Mouse (Mus musculus): ENCODE measurements around the gene Ric1. TPM values are rescaled to one million over a fixed set of nuclear protein-coding genes. Genes with fewer than 3 reads are reported as not detected.

Ric1 gene
- 15.3 and 18.4 TPM in 2 replicates for polyA plus RNA-seq (2014; fragmentation: Nextera tagmentation; extraction: Ambion mirVana)

- Histone ChIP-seq H3K4me2 (replicated peaks; ENCODE audit: low read depth, low read length) (peak within 1 kb of the TSS; percentile 65), H3K36me3 (ENCODE audit: control insufficient read depth, insufficient read depth, low read length) (no peaks in the 10 kb centered on the region), H3K9ac (ENCODE audit: low read depth, low read length) (peak within 1 kb of the TSS; percentile 90), H3K27ac (ENCODE audit: low read depth, low read length) (peak within 1 kb of the TSS; percentile 95), H3K4me1 (replicated peaks; ENCODE audit: control insufficient read depth, insufficient read depth, low read length) (no peaks in the 10 kb centered on the region), H3K4me3 (ENCODE audit: low read depth, low read length) (peak within 1 kb of the TSS; percentile 90), H3K9me3 (ENCODE audit: control insufficient read depth, low read length) (no peaks in the 10 kb centered on the region), H3K27me3 (ENCODE audit: control insufficient read depth, insufficient read depth, low read length) (no peaks in the 10 kb centered on the region)
- DNase-seq (ENCODE audit: low spot score): peak; percentile 92
- WGBS: 1% methylated on average over 49 of the region's 80 CpGs
- ATAC-seq (ENCODE audit: low FRiP score): peak; percentile 97
These were observed at the start of gene Ric1 for GRCm38 (mm10) chr19:29521637-29522435. Gene Ric1 (plus strand): TSS chr19:29522282.

- Histone ChIP-seq H3K36me3 (ENCODE audit: control insufficient read depth, insufficient read depth, low read length) (no peaks in the 10 kb centered on the region), H3K4me1 (replicated peaks; ENCODE audit: control insufficient read depth, insufficient read depth, low read length) (no peaks in the 10 kb centered on the region; the same call in 1 of the 2 replicates), H3K27ac (ENCODE audit: low read depth, low read length) (no peak overlapping the region), H3K4me2 (replicated peaks; ENCODE audit: low read depth, low read length) (no peak overlapping the region), H3K4me3 (ENCODE audit: low read depth, low read length) (no peak overlapping the region), H3K9me3 (ENCODE audit: control insufficient read depth, low read length) (no peaks in the 10 kb centered on the region), H3K9ac (ENCODE audit: low read depth, low read length) (no peak overlapping the region), H3K27me3 (ENCODE audit: control insufficient read depth, insufficient read depth, low read length) (no peaks in the 10 kb centered on the region)
- 91% methylated on average over 8 of the region's 8 CpGs for WGBS
- ATAC-seq (ENCODE audit: low FRiP score): no peak
- DNase-seq (ENCODE audit: low spot score): no peak
These were observed 49.7 kb upstream of the Ric1 start for GRCm38 (mm10) chr19:29472424-29472823.

- WGBS: 90% methylated on average over 5 of the region's 5 CpGs
- H3K27ac ChIP-seq (ENCODE audit: low read depth, low read length): no peak overlapping the region
- H3K4me2 ChIP-seq (replicated peaks; ENCODE audit: low read depth, low read length): no peak overlapping the region
- H3K4me1 ChIP-seq (replicated peaks; ENCODE audit: control insufficient read depth, insufficient read depth, low read length): no peaks in the 10 kb centered on the region; the same call in 1 of the 2 replicates
- H3K9me3 ChIP-seq (ENCODE audit: control insufficient read depth, low read length): no peaks in the 10 kb centered on the region
- no peak overlapping the region for H3K9ac ChIP-seq (ENCODE audit: low read depth, low read length)
- H3K4me3 ChIP-seq (ENCODE audit: low read depth, low read length): no peak overlapping the region
- H3K27me3 ChIP-seq (ENCODE audit: control insufficient read depth, insufficient read depth, low read length): no peaks in the 10 kb centered on the region
- no peaks in the 10 kb centered on the region for H3K36me3 ChIP-seq (ENCODE audit: control insufficient read depth, insufficient read depth, low read length)
- DNase-seq (ENCODE audit: low spot score) (no peak), ATAC-seq (ENCODE audit: low FRiP score) (no peak)
These were observed 49.1 kb upstream of the Ric1 start for GRCm38 (mm10) chr19:29472946-29473345.

GRCm38 (mm10) chr19:29474803-29475202, 47.3 kb upstream of the Ric1 start:
- no peak overlapping the region for H3K9ac ChIP-seq (ENCODE audit: low read depth, low read length)
- 49% methylated on average over 2 of the region's 2 CpGs for WGBS
- H3K27ac ChIP-seq (ENCODE audit: low read depth, low read length): no peak overlapping the region
- no peak overlapping the region for H3K4me2 ChIP-seq (replicated peaks; ENCODE audit: low read depth, low read length)
- DNase-seq (ENCODE audit: low spot score) (no peak), ATAC-seq (ENCODE audit: low FRiP score) (no peak)
- H3K4me3 ChIP-seq (ENCODE audit: low read depth, low read length): no peak overlapping the region
- no peaks in the 10 kb centered on the region for H3K36me3 ChIP-seq (ENCODE audit: control insufficient read depth, insufficient read depth, low read length)
- no peaks in the 10 kb centered on the region for H3K27me3 ChIP-seq (ENCODE audit: control insufficient read depth, insufficient read depth, low read length)
- H3K9me3 ChIP-seq (ENCODE audit: control insufficient read depth, low read length): no peaks in the 10 kb centered on the region
- H3K4me1 ChIP-seq (replicated peaks; ENCODE audit: control insufficient read depth, insufficient read depth, low read length): no peaks in the 10 kb centered on the region; the same call in 1 of the 2 replicates

GRCm38 (mm10) chr19:29475210-29475620, 46.9 kb upstream of the Ric1 start:
- Histone ChIP-seq H3K4me3 (ENCODE audit: low read depth, low read length) (no peak overlapping the region), H3K4me2 (replicated peaks; ENCODE audit: low read depth, low read length) (no peak overlapping the region), H3K27ac (ENCODE audit: low read depth, low read length) (no peak overlapping the region), H3K9ac (ENCODE audit: low read depth, low read length) (no peak overlapping the region), H3K27me3 (ENCODE audit: control insufficient read depth, insufficient read depth, low read length) (no peaks in the 10 kb centered on the region), H3K36me3 (ENCODE audit: control insufficient read depth, insufficient read depth, low read length) (no peaks in the 10 kb centered on the region), H3K9me3 (ENCODE audit: control insufficient read depth, low read length) (no peaks in the 10 kb centered on the region), H3K4me1 (replicated peaks; ENCODE audit: control insufficient read depth, insufficient read depth, low read length) (no peaks in the 10 kb centered on the region)
- DNase-seq (ENCODE audit: low spot score) (no peak), ATAC-seq (ENCODE audit: low FRiP score) (no peak)
- WGBS: 88% methylated on average over 4 of the region's 4 CpGs

GRCm38 (mm10) chr19:29478598-29478997, 43.5 kb upstream of the Ric1 start:
- WGBS: 25% methylated on average over 4 of the region's 4 CpGs
- DNase-seq (ENCODE audit: low spot score) (no peak), ATAC-seq (ENCODE audit: low FRiP score) (no peak)
- no peaks in the 10 kb centered on the region for H3K9me3 ChIP-seq (ENCODE audit: control insufficient read depth, low read length)
- no peak overlapping the region for H3K9ac ChIP-seq (ENCODE audit: low read depth, low read length)
- H3K27ac ChIP-seq (ENCODE audit: low read depth, low read length): no peak overlapping the region
- peaks cover 2% of the 10 kb centered on the region; the same call in 1 of the 2 replicates for H3K4me1 ChIP-seq (replicated peaks; ENCODE audit: control insufficient read depth, insufficient read depth, low read length)
- H3K4me3 ChIP-seq (ENCODE audit: low read depth, low read length): no peak overlapping the region
- no peaks in the 10 kb centered on the region for H3K27me3 ChIP-seq (ENCODE audit: control insufficient read depth, insufficient read depth, low read length)
- no peak overlapping the region for H3K4me2 ChIP-seq (replicated peaks; ENCODE audit: low read depth, low read length)
- H3K36me3 ChIP-seq (ENCODE audit: control insufficient read depth, insufficient read depth, low read length): no peaks in the 10 kb centered on the region

- no peak overlapping the region for H3K9ac ChIP-seq (ENCODE audit: low read depth, low read length)
- H3K27ac ChIP-seq (ENCODE audit: low read depth, low read length): no peak overlapping the region
- DNase-seq (ENCODE audit: low spot score): no peak
- no peaks in the 10 kb centered on the region for H3K36me3 ChIP-seq (ENCODE audit: control insufficient read depth, insufficient read depth, low read length)
- H3K4me2 ChIP-seq (replicated peaks; ENCODE audit: low read depth, low read length): no peak overlapping the region
- H3K9me3 ChIP-seq (ENCODE audit: control insufficient read depth, low read length): no peaks in the 10 kb centered on the region
- WGBS: 66% methylated on average over 6 of the region's 6 CpGs
- H3K4me1 ChIP-seq (replicated peaks; ENCODE audit: control insufficient read depth, insufficient read depth, low read length): peaks cover 2% of the 10 kb centered on the region; the same call in 1 of the 2 replicates
- no peaks in the 10 kb centered on the region for H3K27me3 ChIP-seq (ENCODE audit: control insufficient read depth, insufficient read depth, low read length)
- ATAC-seq (ENCODE audit: low FRiP score): no peak
- no peak overlapping the region for H3K4me3 ChIP-seq (ENCODE audit: low read depth, low read length)
These were observed 40.5 kb upstream of the Ric1 start for GRCm38 (mm10) chr19:29481578-29481977.

GRCm38 (mm10) chr19:29482148-29482547, 39.9 kb upstream of the Ric1 start:
- H3K27me3 ChIP-seq (ENCODE audit: control insufficient read depth, insufficient read depth, low read length): no peaks in the 10 kb centered on the region
- WGBS: 75% methylated on average over 5 of the region's 5 CpGs
- no peak overlapping the region for H3K27ac ChIP-seq (ENCODE audit: low read depth, low read length)
- H3K4me2 ChIP-seq (replicated peaks; ENCODE audit: low read depth, low read length): no peak overlapping the region
- no peaks in the 10 kb centered on the region for H3K9me3 ChIP-seq (ENCODE audit: control insufficient read depth, low read length)
- no peaks in the 10 kb centered on the region for H3K36me3 ChIP-seq (ENCODE audit: control insufficient read depth, insufficient read depth, low read length)
- H3K4me3 ChIP-seq (ENCODE audit: low read depth, low read length): no peak overlapping the region
- no peak for DNase-seq (ENCODE audit: low spot score)
- H3K4me1 ChIP-seq (replicated peaks; ENCODE audit: control insufficient read depth, insufficient read depth, low read length): peaks cover 2% of the 10 kb centered on the region; the same call in 1 of the 2 replicates
- peak; percentile 43; the same call in 1 of the 2 replicates for ATAC-seq (ENCODE audit: low FRiP score)
- no peak overlapping the region for H3K9ac ChIP-seq (ENCODE audit: low read depth, low read length)

- Histone ChIP-seq H3K36me3 (ENCODE audit: control insufficient read depth, insufficient read depth, low read length) (no peaks in the 10 kb centered on the region), H3K27ac (ENCODE audit: low read depth, low read length) (no peak overlapping the region), H3K27me3 (ENCODE audit: control insufficient read depth, insufficient read depth, low read length) (no peaks in the 10 kb centered on the region), H3K4me3 (ENCODE audit: low read depth, low read length) (no peak overlapping the region), H3K4me1 (replicated peaks; ENCODE audit: control insufficient read depth, insufficient read depth, low read length) (peaks cover 2% of the 10 kb centered on the region; the same call in 1 of the 2 replicates), H3K9ac (ENCODE audit: low read depth, low read length) (no peak overlapping the region), H3K4me2 (replicated peaks; ENCODE audit: low read depth, low read length) (no peak overlapping the region), H3K9me3 (ENCODE audit: control insufficient read depth, low read length) (no peaks in the 10 kb centered on the region)
- no peak for ATAC-seq (ENCODE audit: low FRiP score)
- DNase-seq (ENCODE audit: low spot score): no peak
- WGBS: 80% methylated on average over 3 of the region's 3 CpGs
These were observed 39.4 kb upstream of the Ric1 start for GRCm38 (mm10) chr19:29482637-29483036.

Data from hindbrain, embryonic 11.5 days (tissue).